Mouse (Mus musculus) heart, embryonic 14.5 days (tissue): Measurements from ENCODE around the gene Rnf5. TPM values are rescaled to one million over a fixed set of nuclear protein-coding genes. Genes with fewer than 3 reads are reported as not detected.

ENCODE experiments used
- ATAC-seq: fragments of 200-750 bp; cut with Nextera tagmentation; 2 replicates; pipeline ENCODE4 v1.8.0; 2017; ENCODE audit warnings: low read depth, moderate TSS enrichment; ENCODE audit not compliant: insufficient number of reproducible peaks, insufficient read depth, low FRiP score
- H3K27ac ChIP-seq, 2 experiments: fragments of 200-500 bp in 1 of 2; fragments of 300-500 bp in 1 of 2; sonication (generic) in 1 of 2; replicated peaks in 1 of 2; 2 replicates each; pipeline ENCODE4 v1.5.1; 2012 to 2014; ENCODE audit warnings: low read depth in 2 of 2, low read length in 2 of 2, control low read depth in 1 of 2, mild to moderate bottlenecking in 1 of 2, mixed read lengths in 1 of 2; ENCODE audit not compliant: control insufficient read depth in 1 of 2, insufficient read depth in 1 of 2
- H3K27me3 ChIP-seq: fragments of 300-500 bp; sonication (generic); 2 replicates; pipeline ENCODE4 v1.6.1; 2014; ENCODE audit warnings: mild to moderate bottlenecking, low read length, control low read depth; ENCODE audit not compliant: control insufficient read depth, insufficient read depth
- H3K36me3 ChIP-seq: fragments of 300-500 bp; sonication (generic); 2 replicates; pipeline ENCODE4 v1.6.1; 2014; ENCODE audit warnings: mild to moderate bottlenecking, control low read depth, low read length, mixed read lengths; ENCODE audit not compliant: control insufficient read depth, insufficient read depth
- H3K4me1 ChIP-seq, 2 experiments: fragments of 200-500 bp in 1 of 2; fragments of 300-500 bp in 1 of 2; sonication (generic) in 1 of 2; 2 replicates each; pipeline ENCODE4 v1.6.1; 2012 to 2014; ENCODE audit warnings: low read length in 2 of 2, control low read depth in 1 of 2, mixed read lengths in 1 of 2; ENCODE audit not compliant: control insufficient read depth in 2 of 2, insufficient read depth in 2 of 2
- H3K4me2 ChIP-seq: fragments of 300-500 bp; sonication (generic); 2 replicates; pipeline ENCODE4 v1.6.1; 2014; ENCODE audit warnings: mild to moderate bottlenecking, low read length
- H3K4me3 ChIP-seq, 2 experiments: fragments of 200-500 bp in 1 of 2; fragments of 300-500 bp in 1 of 2; sonication (generic) in 1 of 2; 2 replicates each; pipeline ENCODE4 v1.5.1; 2012 to 2014; ENCODE audit warnings: low read length in 2 of 2, mild to moderate bottlenecking in 2 of 2, control low read depth in 1 of 2, low read depth in 1 of 2, moderate library complexity in 1 of 2; ENCODE audit not compliant: control insufficient read depth in 1 of 2, insufficient read depth in 1 of 2
- H3K9ac ChIP-seq: fragments of 300-500 bp; sonication (generic); 2 replicates; pipeline ENCODE4 v1.6.1; 2014; ENCODE audit warnings: mild to moderate bottlenecking, low read length
- H3K9me3 ChIP-seq: fragments of 300-500 bp; sonication (generic); 2 replicates; pipeline ENCODE4 v1.6.1; 2016; ENCODE audit warnings: low read length, control low read depth; ENCODE audit not compliant: control insufficient read depth
- WGBS: fragments of 180-500 bp; shearing (Covaris S2); extraction: QIAGEN DNeasy Blood & Tissue Kit; methylation state at CpG from one replicate; pipeline ENCODE4 v1.1.7; 2014; 5-methylcytosine and 5-hydroxymethylcytosine counted together
- polyA plus RNA-seq: library from polyadenylated mRNA; unstranded; fragments of >200 nt; fragmentation: Nextera tagmentation; extraction: Ambion mirVana; gene quantifications from 2 replicates; pipeline ENCODE4 v1.2.1, GENCODE M21; 2014

Gene Rnf5
- polyA plus RNA-seq, 1 experiment from 2014 or later, result 87.0 TPM

DNA sequence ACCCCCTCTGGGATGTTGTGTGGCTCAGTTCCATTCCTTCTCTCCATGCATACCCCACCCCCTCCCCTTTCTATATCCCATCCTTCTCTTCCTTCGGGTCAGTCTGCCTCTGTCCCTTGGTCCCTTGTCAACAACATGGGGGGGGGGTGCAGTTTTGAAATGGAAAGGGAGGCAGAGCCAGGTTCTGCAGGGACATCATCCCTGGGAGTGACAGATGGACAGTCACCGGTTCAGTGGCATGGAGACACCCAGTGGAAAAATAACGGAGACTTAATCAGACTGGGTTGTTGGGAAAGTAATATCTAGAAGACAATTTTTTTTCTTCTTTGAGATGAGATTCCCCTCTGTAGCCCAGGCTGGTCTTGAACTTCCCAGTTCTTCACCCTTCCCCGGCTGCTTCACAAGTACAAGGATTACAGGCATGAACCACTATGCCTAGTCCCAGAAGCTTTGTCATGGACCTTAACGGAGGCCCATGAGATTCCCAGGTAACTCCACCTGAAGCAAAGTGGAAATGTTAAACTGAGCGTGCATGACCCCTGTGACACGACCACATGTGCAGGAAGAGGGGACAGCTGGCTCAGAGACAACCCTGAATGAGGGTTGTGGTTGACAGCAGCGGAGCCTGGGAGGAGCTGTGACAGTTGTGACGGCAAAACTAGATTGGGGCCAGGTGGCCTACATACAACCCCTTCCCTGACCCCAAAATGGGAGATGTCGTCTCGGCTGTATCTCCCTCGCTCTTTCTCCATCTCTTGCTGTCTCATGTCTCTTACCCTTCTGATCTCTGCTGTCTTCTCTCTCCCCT lies 26.5 kb upstream of the Rnf5 start:
- no peak for ATAC-seq
- Histone ChIP-seq H3K9me3 (no peaks in the 10 kb centered on the region), H3K27me3 (peaks cover 51% of the 10 kb centered on the region), H3K27ac (no peak overlapping the region), H3K4me2 (peak overlapping the region; percentile 97), H3K4me3 (peak overlapping the region in 1 of 2 experiments; percentile 27; a peak in 2 of 4 replicates), H3K36me3 (peaks cover 7% of the 10 kb centered on the region), H3K9ac (no peak overlapping the region), H3K4me1 (peaks cover 19 to 42% of the 10 kb centered on the region in 2 experiments)
- 18% methylated on average over 12 of the region's 12 CpGs for WGBS

DNA sequence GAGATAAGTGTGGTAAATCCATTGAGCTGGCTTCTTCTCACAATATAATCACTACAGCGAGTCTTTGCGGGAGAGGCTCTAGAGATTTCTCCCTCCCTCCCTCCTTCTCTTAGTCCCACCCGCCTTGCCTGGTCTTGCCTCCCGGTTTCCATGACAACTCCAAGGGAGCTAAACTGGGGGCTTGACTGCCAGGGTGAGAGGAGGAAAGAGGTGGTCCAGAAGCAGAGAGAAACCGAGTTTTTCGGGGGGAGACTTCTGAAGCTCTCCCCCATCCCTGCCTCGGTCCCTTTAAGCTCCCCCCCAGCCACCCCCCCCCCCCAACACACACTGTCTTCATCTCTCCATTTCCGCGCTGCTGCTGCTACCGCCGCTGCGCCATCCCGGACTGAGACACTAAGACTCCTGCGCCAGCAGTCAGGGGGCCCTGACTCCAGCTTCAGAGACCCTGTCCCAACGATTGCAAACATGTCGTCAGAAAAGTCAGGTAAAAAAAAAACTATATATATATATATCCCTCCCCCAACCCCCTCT lies 25.8 kb upstream of the Rnf5 start, which contains the start of gene Prrt1:
Gene Prrt1 (plus strand): TSS at position 313 of the 531 bp plus-strand sequence.
- Histone ChIP-seq H3K36me3 (peaks cover 9% of the 10 kb centered on the region), H3K27ac (peak within 1 kb of the TSS; percentile 96; a peak in 3 of 4 replicates), H3K4me3 (peak within 1 kb of the TSS; percentile 61 to 66), H3K9me3 (no peaks in the 10 kb centered on the region), H3K4me1 (peaks cover 19 to 42% of the 10 kb centered on the region in 2 experiments), H3K4me2 (peak within 1 kb of the TSS; percentile 97), H3K27me3 (peaks cover 50% of the 10 kb centered on the region), H3K9ac (peak within 1 kb of the TSS; percentile 78)
- 5% methylated on average over 16 of the region's 16 CpGs for WGBS
- ATAC-seq, result no peak

DNA sequence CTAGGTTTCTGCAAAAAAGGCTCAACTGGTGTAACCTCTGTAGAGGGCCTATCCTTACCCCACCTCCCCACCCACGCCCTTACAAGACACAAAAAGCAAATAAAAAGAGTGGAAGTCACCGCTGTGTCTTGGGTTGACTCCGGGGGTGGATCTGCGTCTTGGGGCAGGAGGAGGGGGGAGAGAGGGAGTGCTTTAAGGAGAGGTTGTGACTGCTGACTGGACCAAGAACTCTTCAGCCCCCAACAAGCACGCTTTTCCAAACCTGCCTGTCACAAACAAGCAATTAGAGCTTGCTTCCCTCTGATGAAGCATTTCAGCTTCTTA lies 25.1 kb upstream of the Rnf5 start:
- peak overlapping the region in 1 of 2 experiments; percentile 96; a peak in 1 of 4 replicates for H3K27ac ChIP-seq
- peak overlapping the region; percentile 97 for H3K4me2 ChIP-seq
- ATAC-seq, result no peak
- H3K36me3 ChIP-seq, result peaks cover 16% of the 10 kb centered on the region
- peak overlapping the region; percentile 78 for H3K9ac ChIP-seq
- H3K9me3 ChIP-seq, result no peaks in the 10 kb centered on the region
- peaks cover 45% of the 10 kb centered on the region for H3K27me3 ChIP-seq
- H3K4me1 ChIP-seq, result peaks cover 19 to 42% of the 10 kb centered on the region in 2 experiments
- WGBS, result 32% methylated on average over 5 of the region's 5 CpGs
- H3K4me3 ChIP-seq, result peak overlapping the region in 1 of 2 experiments; percentile 66; a peak in 1 of 4 replicates

DNA sequence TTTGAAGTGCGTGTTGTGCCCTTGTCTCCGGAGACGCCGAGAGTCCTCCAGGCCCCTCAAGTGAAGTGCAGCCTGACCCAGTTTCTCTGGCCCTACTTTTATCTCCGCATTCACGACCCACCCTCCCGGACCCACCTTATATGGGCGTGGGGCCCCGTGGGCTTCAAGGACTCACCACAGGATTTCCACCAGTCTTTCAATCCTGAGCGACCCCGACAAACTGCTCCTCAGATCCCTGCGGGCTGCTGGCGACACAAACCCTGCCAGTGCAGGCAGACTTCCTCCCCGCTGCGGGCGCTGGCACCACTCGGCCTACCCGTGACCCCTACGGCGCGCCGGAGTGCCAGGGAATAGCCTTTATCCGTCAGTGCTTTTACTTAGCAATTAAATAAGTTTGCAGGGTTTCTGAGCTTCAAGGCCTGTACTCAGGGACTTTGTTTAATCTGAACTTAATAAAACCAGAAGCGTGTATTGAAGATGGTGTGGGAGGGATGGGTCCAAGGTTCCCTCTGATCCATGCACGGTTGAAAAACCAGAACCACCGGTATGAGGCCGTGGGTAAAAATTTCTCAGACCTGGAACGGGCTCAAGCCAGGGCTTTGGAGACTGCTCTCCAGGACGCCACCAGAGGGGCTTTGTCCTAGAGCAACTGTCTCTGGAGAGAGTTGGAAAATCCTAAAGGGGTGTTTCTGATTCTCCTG lies 24.6 kb upstream of the Rnf5 start, which contains the start of gene Ppt2:
Gene Ppt2 (minus strand): TSS at position 568 of the 701 bp plus-strand sequence.
- H3K27ac ChIP-seq, result peak within 1 kb of the TSS; percentile 96
- 5% methylated on average over 29 of the region's 29 CpGs for WGBS
- peaks cover 40% of the 10 kb centered on the region for H3K27me3 ChIP-seq
- H3K9ac ChIP-seq, result peak within 1 kb of the TSS; percentile 78
- no peaks in the 10 kb centered on the region for H3K9me3 ChIP-seq
- H3K4me1 ChIP-seq, result peaks cover 19 to 42% of the 10 kb centered on the region in 2 experiments
- peak within 1 kb of the TSS; percentile 61 to 66 for H3K4me3 ChIP-seq
- H3K4me2 ChIP-seq, result peak within 1 kb of the TSS; percentile 97
- ATAC-seq, result no peak
- H3K36me3 ChIP-seq, result peaks cover 21% of the 10 kb centered on the region

DNA sequence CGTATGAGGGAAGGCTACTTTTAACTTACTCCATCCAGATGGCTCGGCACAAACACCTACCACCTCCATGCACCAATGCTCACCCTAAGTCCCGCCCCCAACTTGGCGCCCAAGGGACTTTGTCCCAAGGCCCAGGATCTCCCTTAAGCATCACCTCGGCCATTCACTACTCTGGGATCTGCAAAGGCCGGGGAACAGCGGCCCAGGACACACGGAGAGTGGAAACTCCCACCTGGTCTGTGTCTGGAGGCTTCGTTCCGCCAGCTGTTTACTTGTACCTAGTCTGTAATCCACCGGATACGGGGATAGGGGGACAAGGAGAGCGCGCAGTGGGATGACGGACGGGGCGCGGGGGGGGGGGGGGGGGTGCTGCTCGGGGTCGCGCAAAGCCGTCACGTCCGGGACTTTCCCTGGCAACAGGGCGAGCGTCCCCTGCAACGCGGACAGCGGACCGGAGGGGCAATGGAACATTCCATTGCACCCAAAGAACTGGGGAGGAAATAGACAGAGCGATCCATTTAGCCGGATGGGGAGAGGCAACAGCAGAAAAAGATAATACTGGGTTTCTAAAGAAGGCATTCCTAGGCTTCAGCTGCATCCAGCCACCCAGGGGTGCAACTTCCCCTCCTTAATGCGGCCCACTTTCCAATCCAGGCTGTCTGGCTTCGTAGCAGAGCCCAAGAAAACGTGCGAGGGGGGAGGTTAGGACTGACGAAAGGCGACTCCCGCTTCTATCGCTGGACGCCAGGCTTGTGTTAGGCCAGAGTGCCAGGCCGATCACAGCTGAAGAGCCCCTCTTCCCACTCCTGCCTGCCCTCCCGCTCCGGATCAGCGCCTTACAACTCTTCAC lies 23.8 kb upstream of the Rnf5 start:
- Histone ChIP-seq H3K27ac (peak overlapping the region; percentile 96), H3K4me3 (peak overlapping the region; percentile 66 to 85), H3K36me3 (peaks cover 29% of the 10 kb centered on the region), H3K9me3 (no peaks in the 10 kb centered on the region), H3K9ac (peak overlapping the region; percentile 78), H3K4me2 (peak overlapping the region; percentile 97), H3K4me1 (peaks cover 19 to 41% of the 10 kb centered on the region in 2 experiments), H3K27me3 (peaks cover 32% of the 10 kb centered on the region)
- peak; percentile 84 for ATAC-seq
- under 1% methylated on average over 45 of the region's 45 CpGs for WGBS

DNA sequence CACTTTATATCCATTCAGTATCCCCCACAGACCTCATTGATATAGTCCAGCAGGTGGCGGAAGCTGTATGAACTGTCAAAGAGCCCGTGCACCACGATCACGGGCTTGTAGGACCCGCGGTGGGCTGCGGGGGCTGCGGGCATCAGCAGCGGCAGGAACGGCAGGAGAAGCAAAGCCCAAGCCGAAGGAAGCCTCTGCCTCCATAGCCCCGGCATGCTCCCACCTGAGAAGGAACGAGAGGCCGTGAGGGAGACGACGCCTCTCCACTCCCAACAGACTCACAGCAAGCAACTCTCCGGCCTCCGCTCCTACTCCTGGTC lies 23.2 kb upstream of the Rnf5 start:
- Histone ChIP-seq H3K27me3 (peaks cover 26% of the 10 kb centered on the region), H3K36me3 (peaks cover 35% of the 10 kb centered on the region), H3K9ac (peak overlapping the region; percentile 78), H3K4me1 (peaks cover 19 to 35% of the 10 kb centered on the region in 2 experiments), H3K9me3 (no peaks in the 10 kb centered on the region), H3K4me2 (peak overlapping the region; percentile 97), H3K27ac (peak overlapping the region; percentile 86 to 96), H3K4me3 (peak overlapping the region; percentile 66 to 85)
- no peak for ATAC-seq
- WGBS, result under 1% methylated on average over 18 of the region's 18 CpGs
